Mouse (Mus musculus): Measurements from ENCODE around the gene Wnt1. TPM values are rescaled to one million over a fixed set of nuclear protein-coding genes. Genes with fewer than 3 reads are reported as not detected.

The Wnt1 gene
- polyA plus RNA-seq, 1 experiment from 2014 or later: not detected

DNA sequence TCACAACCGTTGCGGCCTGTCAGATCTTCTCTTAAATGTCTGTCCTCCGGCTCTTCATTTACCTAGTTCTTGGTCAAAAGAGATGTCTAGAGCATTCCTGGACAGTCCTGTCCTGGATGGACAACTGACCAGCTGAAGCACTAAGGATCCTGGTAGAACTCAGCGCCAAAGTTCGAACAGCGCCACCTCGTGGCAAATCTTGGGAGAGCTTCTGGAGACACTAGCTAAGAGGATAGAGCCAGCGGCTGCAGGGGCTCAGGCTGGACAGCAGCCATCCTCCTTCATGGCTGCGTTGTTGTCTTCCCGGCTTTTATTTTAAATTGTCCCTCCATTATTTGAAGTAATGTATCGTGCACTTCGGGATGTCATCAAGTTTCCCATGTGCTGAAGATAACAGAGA lies 9.7 kb downstream of the Wnt1 start:
- Histone ChIP-seq H3K9me3 (replicated peaks; ENCODE audit: low read length) (no peaks in the 10 kb centered on the region), H3K27ac (no peak overlapping the region), H3K4me2 (ENCODE audit: low read length) (no peak overlapping the region), H3K9ac (ENCODE audit: low read depth, low read length) (no peak overlapping the region), H3K4me3 (replicated peaks; ENCODE audit: low read depth, low read length) (no peak overlapping the region), H3K27me3 (ENCODE audit: insufficient read depth, low read length) (peaks cover 92% of the 10 kb centered on the region), H3K4me1 (replicated peaks; ENCODE audit: insufficient read depth, low read length) (peaks cover 6% of the 10 kb centered on the region; the same call in 1 of the 2 replicates), H3K36me3 (ENCODE audit: insufficient read depth, low read length) (no peaks in the 10 kb centered on the region)
- ATAC-seq (replicated peaks; ENCODE audit: low FRiP score, low read depth) (no peak), DNase-seq (ENCODE audit: low spot score) (peak; percentile 86)
- 11% methylated on average over 12 of the region's 12 CpGs for WGBS
- TF ChIP-seq CTCF (IDR thresholded peaks at IDR 0.05; ENCODE audit: low read depth): peak; percentile 86

DNA sequence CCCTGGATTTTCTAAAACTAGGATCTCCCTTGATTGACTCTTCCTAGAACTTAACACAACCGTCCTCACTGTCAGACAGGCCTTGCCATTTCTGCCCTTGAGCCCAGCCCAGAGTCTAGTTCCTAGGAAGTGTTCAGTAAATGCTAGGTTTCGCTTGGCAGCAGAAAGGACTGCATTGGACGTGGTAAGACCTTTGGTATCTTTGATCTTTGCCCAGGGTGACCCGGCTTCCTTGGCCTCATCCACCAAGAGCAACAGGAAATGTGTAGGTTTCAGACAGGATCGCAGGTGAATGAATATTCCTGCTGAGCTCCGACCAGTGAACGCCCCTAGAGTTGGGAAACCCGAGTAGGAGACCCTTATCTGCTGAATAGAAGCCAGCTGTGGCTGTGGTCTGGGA lies 13.3 kb downstream of the Wnt1 start:
- DNase-seq (ENCODE audit: low spot score) (no peak), ATAC-seq (replicated peaks; ENCODE audit: low FRiP score, low read depth) (no peak)
- no peak overlapping the region for H3K4me2 ChIP-seq (ENCODE audit: low read length)
- no peaks in the 10 kb centered on the region for H3K36me3 ChIP-seq (ENCODE audit: insufficient read depth, low read length)
- 8% methylated on average over 8 of the region's 8 CpGs for WGBS
- H3K27me3 ChIP-seq (ENCODE audit: insufficient read depth, low read length): peaks cover 89% of the 10 kb centered on the region
- no peak overlapping the region for H3K9ac ChIP-seq (ENCODE audit: low read depth, low read length)
- H3K4me1 ChIP-seq (replicated peaks; ENCODE audit: insufficient read depth, low read length): peaks cover 11% of the 10 kb centered on the region; the same call in 1 of the 2 replicates
- H3K27ac ChIP-seq: no peak overlapping the region
- no peak for TF ChIP-seq CTCF (IDR thresholded peaks at IDR 0.05; ENCODE audit: low read depth)
- no peaks in the 10 kb centered on the region for H3K9me3 ChIP-seq (replicated peaks; ENCODE audit: low read length)
- H3K4me3 ChIP-seq (replicated peaks; ENCODE audit: low read depth, low read length): no peak overlapping the region

DNA sequence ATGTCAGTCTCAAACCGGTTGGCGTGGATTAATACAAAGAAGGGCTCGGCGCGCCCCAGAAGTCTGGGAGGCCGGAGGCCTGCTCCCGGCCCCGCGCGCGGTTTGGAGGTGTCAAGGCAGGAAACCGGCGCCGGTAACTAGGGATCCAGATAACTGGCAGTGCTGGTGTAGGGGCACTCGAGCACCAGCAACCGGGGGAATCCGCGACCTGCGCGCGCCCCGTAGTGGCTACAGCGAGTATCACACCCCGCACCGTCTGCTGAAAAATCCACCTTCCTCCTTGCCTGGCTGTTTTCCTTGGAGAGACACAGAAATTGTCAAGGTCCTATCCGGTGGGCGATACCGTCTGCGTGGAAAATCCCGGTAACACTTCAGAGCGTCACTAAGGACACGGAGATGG lies 14.4 kb downstream of the Wnt1 start:
- H3K4me3 ChIP-seq (replicated peaks; ENCODE audit: low read depth, low read length): no peak overlapping the region
- H3K36me3 ChIP-seq (ENCODE audit: insufficient read depth, low read length): no peaks in the 10 kb centered on the region
- peak; percentile 82 for TF ChIP-seq CTCF (IDR thresholded peaks at IDR 0.05; ENCODE audit: low read depth)
- H3K9ac ChIP-seq (ENCODE audit: low read depth, low read length): no peak overlapping the region
- ATAC-seq (replicated peaks; ENCODE audit: low FRiP score, low read depth): no peak
- H3K9me3 ChIP-seq (replicated peaks; ENCODE audit: low read length): no peaks in the 10 kb centered on the region
- DNase-seq (ENCODE audit: low spot score): peak; percentile 79
- WGBS: under 1% methylated on average over 32 of the region's 32 CpGs
- H3K27me3 ChIP-seq (ENCODE audit: insufficient read depth, low read length): peaks cover 89% of the 10 kb centered on the region
- peaks cover 21% of the 10 kb centered on the region for H3K4me1 ChIP-seq (replicated peaks; ENCODE audit: insufficient read depth, low read length)
- no peak overlapping the region for H3K27ac ChIP-seq
- H3K4me2 ChIP-seq (ENCODE audit: low read length): peak overlapping the region; percentile 28; the same call in 1 of the 2 replicates

DNA sequence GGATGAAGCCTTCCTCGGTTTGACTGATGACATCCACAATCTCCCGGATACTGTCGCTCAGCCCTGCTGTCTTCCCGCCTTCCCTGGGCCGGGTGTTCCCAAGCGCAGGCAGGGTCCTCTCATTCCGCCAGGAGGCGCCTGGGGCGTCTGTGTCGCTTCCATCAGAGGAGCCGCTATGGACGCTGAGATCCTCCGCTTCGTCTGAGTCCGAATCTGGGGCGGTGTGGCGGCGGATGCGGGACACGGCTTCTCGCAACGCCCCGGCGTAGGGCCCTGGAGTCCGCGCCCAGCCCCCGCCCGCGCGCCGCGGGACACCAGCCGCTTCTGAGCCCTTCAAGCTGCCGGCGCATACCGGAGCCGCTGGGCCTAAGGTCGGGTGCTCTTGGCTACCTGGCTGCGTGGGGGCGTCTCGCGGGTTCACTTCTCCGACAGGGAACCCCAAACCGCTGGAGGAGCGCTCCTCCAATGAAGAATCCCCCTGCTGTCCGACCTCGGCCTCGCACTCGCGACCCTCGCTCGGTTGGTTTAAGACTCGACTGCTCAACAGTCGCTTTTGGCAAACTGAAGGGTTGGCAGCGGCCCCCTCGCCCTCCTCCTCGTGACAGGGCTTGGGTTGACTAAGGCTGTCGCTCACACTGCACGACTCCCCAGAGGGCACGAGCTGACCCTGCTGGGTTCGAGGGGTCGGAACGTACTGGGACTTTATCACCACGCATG lies 15.8 kb downstream of the Wnt1 start:
- H3K4me2 ChIP-seq (ENCODE audit: low read length): peak overlapping the region; percentile 73
- ATAC-seq (replicated peaks; ENCODE audit: low FRiP score, low read depth) (peak; percentile 26), DNase-seq (ENCODE audit: low spot score) (peak; percentile 83)
- peak overlapping the region; percentile 46; the same call in 1 of the 2 replicates for H3K9ac ChIP-seq (ENCODE audit: low read depth, low read length)
- no peaks in the 10 kb centered on the region for H3K9me3 ChIP-seq (replicated peaks; ENCODE audit: low read length)
- peak; percentile 75 for TF ChIP-seq CTCF (IDR thresholded peaks at IDR 0.05; ENCODE audit: low read depth)
- H3K27me3 ChIP-seq (ENCODE audit: insufficient read depth, low read length): peaks cover 85% of the 10 kb centered on the region
- peak overlapping the region; percentile 40 for H3K4me3 ChIP-seq (replicated peaks; ENCODE audit: low read depth, low read length)
- peaks cover 21% of the 10 kb centered on the region for H3K4me1 ChIP-seq (replicated peaks; ENCODE audit: insufficient read depth, low read length)
- 1% methylated on average over 64 of the region's 64 CpGs for WGBS
- H3K36me3 ChIP-seq (ENCODE audit: insufficient read depth, low read length): no peaks in the 10 kb centered on the region
- no peak overlapping the region for H3K27ac ChIP-seq

DNA sequence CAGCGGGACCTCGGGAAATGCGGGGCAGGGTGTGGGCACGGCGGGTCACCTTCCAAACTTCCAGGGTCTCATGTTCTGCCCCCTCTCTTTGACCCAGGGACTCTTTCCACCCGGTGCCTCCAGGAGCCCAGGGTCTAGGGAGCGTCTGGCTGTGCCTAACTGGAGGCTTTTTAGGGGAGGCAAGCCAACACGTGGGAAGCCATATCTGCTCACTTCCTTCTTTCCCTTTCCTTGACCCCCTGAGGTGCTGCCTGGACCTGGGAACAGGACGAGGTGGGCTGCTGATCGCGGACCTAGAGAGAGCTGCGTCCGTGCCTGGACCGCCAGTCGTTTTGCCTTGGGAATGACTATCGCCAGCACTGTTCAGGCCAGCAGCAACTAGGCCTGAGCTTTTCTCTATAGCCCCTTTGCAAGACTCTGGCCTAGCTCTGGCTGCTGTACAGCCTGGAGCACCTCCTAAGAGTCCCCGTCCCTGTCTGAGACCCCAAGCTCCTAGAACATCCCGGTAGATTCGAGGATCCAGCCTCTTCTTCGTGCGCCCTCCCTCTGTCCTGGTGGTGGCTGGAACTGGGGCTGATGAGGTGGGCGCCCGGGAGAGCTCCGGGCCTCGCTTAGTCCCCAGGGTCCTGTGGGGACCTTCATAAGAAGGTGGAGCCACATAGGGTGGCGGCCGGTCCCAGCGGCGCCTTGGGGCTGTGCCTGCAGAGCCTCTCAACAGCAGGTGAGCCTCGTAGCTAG lies 16.6 kb downstream of the Wnt1 start:
- Histone ChIP-seq H3K4me2 (ENCODE audit: low read length) (peak overlapping the region; percentile 73), H3K4me1 (replicated peaks; ENCODE audit: insufficient read depth, low read length) (peaks cover 21% of the 10 kb centered on the region), H3K9me3 (replicated peaks; ENCODE audit: low read length) (no peaks in the 10 kb centered on the region), H3K27ac (no peak overlapping the region), H3K9ac (ENCODE audit: low read depth, low read length) (0 out of 2 replicates have a peak overlapping the region, but pooled peaks have one; percentile 3), H3K27me3 (ENCODE audit: insufficient read depth, low read length) (peaks cover 77% of the 10 kb centered on the region), H3K4me3 (replicated peaks; ENCODE audit: low read depth, low read length) (peak overlapping the region; percentile 40), H3K36me3 (ENCODE audit: insufficient read depth, low read length) (peaks cover 2% of the 10 kb centered on the region; the same call in 1 of the 2 replicates)
- TF ChIP-seq CTCF (IDR thresholded peaks at IDR 0.05; ENCODE audit: low read depth): no peak
- DNase-seq (ENCODE audit: low spot score) (no peak), ATAC-seq (replicated peaks; ENCODE audit: low FRiP score, low read depth) (no peak)
- WGBS: 15% methylated on average over 30 of the region's 30 CpGs

Data from kidney, postnatal 0 days (tissue).